Mouse (Mus musculus) T-cell, adult 2 months (primary cell): Measurements from ENCODE around the gene Sbno2.

Source experiments
- DNase-seq: peaks from one replicate; pipeline ENCODE4 v3.0.0; 2022; ENCODE audit warnings: low spot score

Gene Sbno2

GRCm38 (mm10) chr10:80018739-80019297 is 86.6 kb downstream of the Sbno2 start:
- peak; percentile 73 for DNase-seq

GRCm38 (mm10) chr10:80017771-80018170 is 87.6 kb downstream of the Sbno2 start:
- DNase-seq = peak; percentile 61

GRCm38 (mm10) chr10:80017361-80017760 is 88.0 kb downstream of the Sbno2 start:
- peak; percentile 95 for DNase-seq

DNA sequence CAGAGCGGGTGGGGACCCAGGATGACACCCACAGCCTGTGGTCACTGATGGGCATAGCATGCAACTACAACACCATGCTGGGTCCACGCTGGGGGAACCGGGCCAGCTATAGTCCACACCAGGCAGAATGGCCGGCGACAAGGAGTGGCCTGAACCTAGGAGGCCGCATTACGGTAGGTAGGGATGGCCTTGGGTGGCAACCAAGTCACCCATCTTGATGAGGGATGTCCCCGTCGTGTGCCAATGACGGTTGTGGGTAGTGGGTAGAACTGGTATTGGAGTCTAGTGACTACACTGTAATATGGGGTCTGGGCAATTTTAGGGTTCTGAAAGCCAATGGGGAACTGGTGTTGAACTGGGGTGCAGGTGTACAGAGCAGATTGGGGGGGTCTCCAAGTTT is 88.4 kb downstream of the Sbno2 start:
- peak; percentile 47 for DNase-seq

DNA sequence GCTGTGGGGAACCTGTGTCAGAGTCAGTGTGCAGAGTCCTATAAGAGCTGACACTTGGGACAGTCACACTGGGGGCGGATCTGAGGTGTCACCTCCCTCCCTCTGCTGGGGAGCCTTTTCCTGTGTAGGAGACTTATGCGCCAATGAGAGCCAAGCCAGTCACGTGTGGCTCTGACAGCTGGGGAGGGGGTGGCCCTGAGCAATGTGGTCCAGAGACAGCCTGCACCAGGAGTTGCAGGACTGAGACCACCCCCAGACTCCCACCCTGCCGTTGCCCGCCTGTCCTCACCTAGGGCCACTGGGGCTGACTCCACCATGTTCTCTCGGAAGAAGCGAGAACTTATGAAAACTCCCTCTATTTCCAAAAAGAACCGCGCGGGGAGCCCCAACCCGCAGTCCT is 88.9 kb downstream of the Sbno2 start, which contains the start of gene Arhgap45:
Gene Arhgap45, plus strand, starts transcription at position 143 of the 400 bp plus-strand sequence.
- peak; percentile 92 for DNase-seq

- no peak for DNase-seq
Measured at GRCm38 (mm10) chr10:80015583-80015982, 89.8 kb downstream of the Sbno2 start.

GRCm38 (mm10) chr10:80014484-80015290 is 90.7 kb downstream of the Sbno2 start:
- no peak for DNase-seq

DNA sequence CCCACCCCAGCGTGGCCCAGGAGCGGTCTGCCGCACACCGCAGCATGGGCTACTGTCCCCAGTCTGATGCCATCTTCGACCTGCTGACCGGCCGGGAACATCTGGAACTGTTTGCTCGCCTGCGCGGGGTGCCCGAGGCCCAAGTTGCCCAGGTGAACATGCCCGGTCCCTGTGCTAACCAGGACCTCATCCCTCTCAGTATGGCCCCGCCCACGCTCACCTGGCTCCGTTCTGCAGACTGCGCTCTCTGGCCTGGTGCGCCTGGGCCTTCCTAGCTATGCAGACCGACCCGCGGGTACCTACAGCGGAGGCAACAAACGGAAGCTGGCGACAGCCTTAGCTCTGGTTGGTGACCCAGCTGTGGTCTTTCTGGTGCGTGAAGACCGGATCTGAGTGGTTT is 91.8 kb downstream of the Sbno2 start:
- DNase-seq = no peak

DNA sequence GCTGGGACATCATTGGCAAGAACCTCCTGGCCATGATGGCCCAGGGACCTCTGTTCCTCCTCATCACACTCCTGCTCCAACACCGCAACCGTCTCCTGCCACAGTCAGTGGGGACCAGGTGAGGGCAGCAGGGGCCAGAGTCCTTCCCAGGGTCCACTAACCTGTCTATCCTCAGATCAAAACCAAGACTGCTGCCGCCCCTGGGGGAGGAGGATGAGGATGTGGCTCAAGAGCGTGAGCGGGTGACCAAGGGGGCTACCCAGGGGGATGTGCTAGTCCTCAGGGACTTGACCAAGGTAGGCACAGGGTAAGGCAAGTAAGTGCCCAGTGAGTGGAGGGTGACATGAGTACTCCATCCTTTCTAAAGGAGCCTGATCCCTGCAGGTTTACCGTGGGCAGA is 93.6 kb downstream of the Sbno2 start:
- no peak for DNase-seq
